Mouse (Mus musculus) CH12.LX (cell line): ENCODE measurements around the gene Sgms1. TPM values are rescaled to one million over a fixed set of nuclear protein-coding genes. Genes with fewer than 3 reads are reported as not detected.

ENCODE experiments used
- DNase-seq: peaks from one replicate; pipeline ENCODE4 v3.0.0-alpha.2; 2013; ENCODE audit errors: extremely low read depth
- H3K27ac ChIP-seq: 2 replicates; pipeline ENCODE4 v1.5.1; 2012; ENCODE audit warnings: low read depth, mild to moderate bottlenecking, control low read depth, moderate library complexity; ENCODE audit not compliant: insufficient read depth
- H3K27me3 ChIP-seq: replicated peaks from 2 replicates; pipeline ENCODE3; 2012; ENCODE audit warnings: inconsistent platforms
- H3K36me3 ChIP-seq, 2 experiments: replicated peaks in 1 of 2; 2 replicates each; pipeline versions ENCODE3 to v1.6.1; 2012; ENCODE audit warnings: inconsistent platforms in 1 of 2, low read length in 1 of 2, mild to moderate bottlenecking in 1 of 2, mixed read lengths in 1 of 2, moderate library complexity in 1 of 2; ENCODE audit not compliant: control insufficient read depth in 1 of 2, insufficient read depth in 1 of 2
- H3K4me1 ChIP-seq, 2 experiments: 2 replicates each; pipeline ENCODE4 v1.6.1; 2012; ENCODE audit warnings: inconsistent platforms in 1 of 2, moderate library complexity in 1 of 2; ENCODE audit not compliant: insufficient read depth in 2 of 2, control insufficient read depth in 1 of 2
- H3K4me2 ChIP-seq: 2 replicates; pipeline ENCODE4 v1.6.1; 2012; ENCODE audit warnings: low read depth, mild to moderate bottlenecking, control low read depth; ENCODE audit not compliant: poor library complexity, insufficient read depth, severe bottlenecking
- H3K4me3 ChIP-seq, 3 experiments: fragments of 150-350 bp in 1 of 3; sonication (generic) in 1 of 3; replicated peaks in 1 of 3; 2 replicates each; pipeline versions ENCODE3 to v1.5.1; 2011 to 2012; ENCODE audit warnings: low read depth in 2 of 3, low read length in 2 of 3, mild to moderate bottlenecking in 2 of 3, moderate library complexity in 2 of 3, control low read depth in 1 of 3, improper control_type of control experiment in 1 of 3, inconsistent platforms in 1 of 3, mixed read lengths in 1 of 3; ENCODE audit not compliant: poor library complexity in 1 of 3
- H3K79me2 ChIP-seq: replicated peaks from 2 replicates; pipeline ENCODE4 v1.6.1; 2012; ENCODE audit warnings: mild to moderate bottlenecking, moderate library complexity; ENCODE audit not compliant: control insufficient read depth, poor library complexity, insufficient read depth, severe bottlenecking; ENCODE audit errors: extremely low read depth
- H3K9ac ChIP-seq: 2 replicates; pipeline ENCODE4 v1.6.1; 2012; ENCODE audit warnings: low read depth, mild to moderate bottlenecking, control low read depth, moderate library complexity; ENCODE audit not compliant: insufficient read depth
- H3K9me3 ChIP-seq: replicated peaks from 2 replicates; pipeline ENCODE3; 2012; ENCODE audit warnings: low read length, inconsistent platforms, mixed read lengths
- BHLHE40 ChIP-seq: IDR thresholded peaks from 2 replicates; pipeline ENCODE4 v1.6.1; 2011; ENCODE audit warnings: mild to moderate bottlenecking, low read depth, low read length, improper control_type of control experiment
- CHD1 ChIP-seq: IDR thresholded peaks from 2 replicates; pipeline ENCODE4 v1.6.1; 2012; ENCODE audit warnings: low read depth, low read length, improper control_type of control experiment, inconsistent platforms
- ETS1 ChIP-seq: conservative IDR thresholded peaks from 2 replicates; pipeline ENCODE4 v1.6.1; 2012; ENCODE audit warnings: low read depth, mild to moderate bottlenecking, inconsistent platforms, low read length, improper control_type of control experiment, moderate library complexity
- HCFC1 ChIP-seq: IDR thresholded peaks from 2 replicates; pipeline ENCODE4 v1.6.1; 2012; ENCODE audit warnings: low read depth, mild to moderate bottlenecking, inconsistent platforms, low read length, improper control_type of control experiment
- IRF4 ChIP-seq: IDR thresholded peaks from 2 replicates; pipeline ENCODE4 v1.6.1; 2014; ENCODE audit warnings: low read depth, mild to moderate bottlenecking, inconsistent platforms, low read length, improper control_type of control experiment
- JUND ChIP-seq: conservative IDR thresholded peaks from 2 replicates; pipeline ENCODE4 v1.6.1; 2011; ENCODE audit warnings: low read depth, low read length, improper control_type of control experiment
- MEF2A ChIP-seq: IDR thresholded peaks from 2 replicates; pipeline ENCODE4 v1.6.1; 2014; ENCODE audit warnings: low read depth, mild to moderate bottlenecking, inconsistent platforms, low read length, improper control_type of control experiment, borderline replicate concordance
- MXI1 ChIP-seq: IDR thresholded peaks from 2 replicates; pipeline ENCODE4 v1.6.1; 2011; ENCODE audit warnings: mild to moderate bottlenecking, low read depth, low read length, improper control_type of control experiment
- NELFE ChIP-seq: IDR thresholded peaks from 2 replicates; pipeline ENCODE4 v1.6.1; 2011; ENCODE audit warnings: low read depth, low read length, improper control_type of control experiment
- PAX5 ChIP-seq: IDR thresholded peaks from 2 replicates; pipeline ENCODE4 v1.6.1; 2012; ENCODE audit warnings: low read length, inconsistent platforms, mixed read lengths
- RCOR1 ChIP-seq: conservative IDR thresholded peaks from 2 replicates; pipeline ENCODE4 v1.6.1; 2012; ENCODE audit warnings: low read depth, mild to moderate bottlenecking, inconsistent platforms, low read length, improper control_type of control experiment
- SIN3A ChIP-seq: IDR thresholded peaks from 2 replicates; pipeline ENCODE4 v1.6.1; 2012; ENCODE audit warnings: low read length, improper control_type of control experiment, inconsistent platforms
- TBP ChIP-seq: conservative IDR thresholded peaks from 2 replicates; pipeline ENCODE4 v1.6.1; 2011; ENCODE audit warnings: low read depth, low read length, improper control_type of control experiment
- USF2 ChIP-seq: conservative IDR thresholded peaks from 2 replicates; pipeline ENCODE4 v1.6.1; 2011; ENCODE audit warnings: low read depth, low read length, improper control_type of control experiment
- ZC3H11A ChIP-seq: IDR thresholded peaks from 2 replicates; pipeline ENCODE4 v1.6.1; 2012; ENCODE audit warnings: low read depth, mild to moderate bottlenecking, inconsistent platforms, low read length, improper control_type of control experiment
- ZKSCAN1 ChIP-seq: IDR thresholded peaks from 2 replicates; pipeline ENCODE4 v1.6.1; 2012; ENCODE audit warnings: low read depth, inconsistent platforms, low read length, improper control_type of control experiment, borderline replicate concordance
- dilution Hi-C: fragments of 300-500 bp; cut with MboI; formaldehyde crosslinking; loops from 2 replicates; pipeline ENCODE4 v1.14.3; 2020; ENCODE audit warnings: low sequenced_read_pairs; ENCODE audit not compliant: extremely low pct_unique_long_range_greater_than_20kb, extremely low pct_ligation_motif_present
- in situ Hi-C: fragments of 300-500 bp; cut with MboI; formaldehyde crosslinking; loops from 3 replicates; pipeline ENCODE4 v1.14.3; 2019; ENCODE audit warnings: low sequenced_read_pairs, low pct_ligation_motif_present, low pct_unique_long_range_greater_than_20kb, mixed read lengths
- polyA plus RNA-seq: library from polyadenylated mRNA; unstranded; fragments of >175 nt; gene quantifications from 2 replicates; pipeline ENCODE4 v1.2.1, GENCODE M21; 2012; ENCODE audit warnings: low read depth; ENCODE audit not compliant: insufficient read length
- total RNA-seq, 2 experiments: library from RNA; depleted of rRNA; stranded (reverse); fragments of 300-350 nt in 1 of 2; fragments of >200 nt in 1 of 2; gene quantifications; 2 replicates each; pipeline ENCODE4 v1.2.3; 2012 to 2014

Sgms1 gene
- total and polyA plus RNA-seq, 3 experiments: 1.4 to 1.8 (median 1.8) TPM

GRCm38 (mm10) chr19:32304008-32304873, 85.3 kb downstream of the Sgms1 start:
- H3K79me2 ChIP-seq: no peaks in the 10 kb centered on the region
- TF ChIP-seq ETS1: no peak
- TF ChIP-seq CHD1: no peak
- TF ChIP-seq ZKSCAN1: no peak
- TF ChIP-seq RCOR1: no peak
- no peak for TF ChIP-seq MXI1
- no peak for TF ChIP-seq NELFE
- TF ChIP-seq IRF4: no peak
- TF ChIP-seq PAX5: no peak
- TF ChIP-seq MEF2A: no peak
- H3K4me1 ChIP-seq: peaks cover 2 to 23% of the 10 kb centered on the region in 2 experiments; a peak in 2 of 4 replicates
- no peaks in the 10 kb centered on the region for H3K9me3 ChIP-seq
- dilution Hi-C loops: no loop called here
- H3K4me3 ChIP-seq: no peak overlapping the region
- no peak for DNase-seq
- H3K27me3 ChIP-seq: no peaks in the 10 kb centered on the region
- H3K4me2 ChIP-seq: no peak overlapping the region
- H3K36me3 ChIP-seq: no peaks in the 10 kb centered on the region
- in situ Hi-C loops: no loop called here
- H3K9ac ChIP-seq: no peak overlapping the region
- H3K27ac ChIP-seq: no peak overlapping the region

DNA sequence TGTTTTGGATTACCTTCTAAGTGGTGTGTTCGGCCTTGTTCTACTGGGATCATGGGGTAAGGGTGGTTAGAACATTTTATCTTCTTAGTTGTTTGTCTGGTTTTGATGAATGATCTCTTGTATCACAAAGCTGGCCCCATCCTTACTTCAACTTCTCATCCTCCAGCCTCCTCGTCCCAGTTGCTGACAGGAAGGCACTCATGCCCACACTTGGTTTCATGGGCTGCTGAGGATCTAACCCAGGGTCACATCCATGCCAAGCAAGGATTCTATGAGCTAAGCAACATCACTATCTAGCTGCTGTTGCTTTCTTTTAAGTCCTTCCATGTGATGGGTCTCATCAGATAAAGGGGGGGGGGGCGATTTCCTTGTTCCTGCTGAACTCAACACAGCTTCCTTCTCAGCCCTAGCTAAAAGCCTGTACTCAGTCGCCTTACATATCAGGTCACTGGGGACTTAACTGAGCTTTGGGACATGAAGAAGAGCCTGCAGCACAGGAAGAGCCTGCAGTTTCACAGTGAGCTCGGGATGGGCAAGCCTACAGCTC, 86.6 kb downstream of the Sgms1 start:
- Histone ChIP-seq H3K4me2 (no peak overlapping the region), H3K27ac (no peak overlapping the region), H3K79me2 (no peaks in the 10 kb centered on the region), H3K4me1 (peaks cover 2 to 23% of the 10 kb centered on the region in 2 experiments; a peak in 2 of 4 replicates), H3K27me3 (no peaks in the 10 kb centered on the region), H3K36me3 (no peaks in the 10 kb centered on the region), H3K9me3 (no peaks in the 10 kb centered on the region), H3K9ac (no peak overlapping the region)
- dilution Hi-C loops: no loop called here
- in situ Hi-C loops: no loop called here
- no peak for DNase-seq
- TF ChIP-seq IRF4 (no peak), BHLHE40 (no peak), USF2 (no peak), HCFC1 (no peak), ZC3H11A (no peak), JUND (no peak), TBP (no peak), ETS1 (no peak), CHD1 (no peak), RCOR1 (no peak), PAX5 (no peak), ZKSCAN1 (no peak), SIN3A (no peak)
- TF ChIP-seq, all 38 proteins: peak for 0
- H3K4me3 ChIP-seq: no peak overlapping the region
